Mouse (Mus musculus) cerebellum, adult 18-20 months (tissue): ENCODE measurements around the gene B4galnt4.
"Not testable (repeated sequence)": the region's sequence is repeated elsewhere in the genome, so short reads cannot be mapped to it uniquely, and the experiment has no call there.

ENCODE experiments used
- DNase-seq, 2 experiments: peaks; one replicate each; pipeline ENCODE4 v3.0.0; 2021

Gene B4galnt4

GRCm38 (mm10) chr7:141060426-141061242 lies at the start of gene B4galnt4:
Gene B4galnt4 (plus strand): TSS chr7:141061104.
- peak; percentile 95 to 96 for DNase-seq

DNA sequence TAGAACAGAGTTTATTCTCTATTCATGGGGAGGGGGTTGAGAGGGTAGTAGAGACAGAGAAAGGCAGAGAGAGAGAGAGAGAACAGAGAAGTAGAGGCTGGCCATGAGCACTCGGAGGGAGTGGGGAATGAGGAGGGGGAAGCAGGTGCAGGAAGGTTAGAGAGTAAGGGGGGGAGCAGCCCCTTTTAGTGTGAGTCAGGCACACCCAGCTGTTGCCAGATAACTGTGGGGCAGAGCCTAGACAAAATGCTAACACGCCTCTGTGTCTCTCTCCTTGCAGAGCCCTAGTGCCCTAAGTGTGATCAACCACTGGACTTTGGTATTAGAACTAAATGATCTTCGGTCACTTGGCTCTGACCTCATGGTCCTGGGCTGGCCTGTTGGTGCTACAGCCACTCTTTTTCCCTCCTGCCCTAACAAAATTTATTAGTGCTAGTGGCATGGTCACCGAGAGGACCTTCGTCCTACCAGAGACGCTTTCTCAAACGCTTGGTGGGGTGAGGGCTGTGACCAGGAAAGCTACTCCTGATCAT lies 49.6 kb upstream of the B4galnt4 start:
- no peak for DNase-seq

DNA sequence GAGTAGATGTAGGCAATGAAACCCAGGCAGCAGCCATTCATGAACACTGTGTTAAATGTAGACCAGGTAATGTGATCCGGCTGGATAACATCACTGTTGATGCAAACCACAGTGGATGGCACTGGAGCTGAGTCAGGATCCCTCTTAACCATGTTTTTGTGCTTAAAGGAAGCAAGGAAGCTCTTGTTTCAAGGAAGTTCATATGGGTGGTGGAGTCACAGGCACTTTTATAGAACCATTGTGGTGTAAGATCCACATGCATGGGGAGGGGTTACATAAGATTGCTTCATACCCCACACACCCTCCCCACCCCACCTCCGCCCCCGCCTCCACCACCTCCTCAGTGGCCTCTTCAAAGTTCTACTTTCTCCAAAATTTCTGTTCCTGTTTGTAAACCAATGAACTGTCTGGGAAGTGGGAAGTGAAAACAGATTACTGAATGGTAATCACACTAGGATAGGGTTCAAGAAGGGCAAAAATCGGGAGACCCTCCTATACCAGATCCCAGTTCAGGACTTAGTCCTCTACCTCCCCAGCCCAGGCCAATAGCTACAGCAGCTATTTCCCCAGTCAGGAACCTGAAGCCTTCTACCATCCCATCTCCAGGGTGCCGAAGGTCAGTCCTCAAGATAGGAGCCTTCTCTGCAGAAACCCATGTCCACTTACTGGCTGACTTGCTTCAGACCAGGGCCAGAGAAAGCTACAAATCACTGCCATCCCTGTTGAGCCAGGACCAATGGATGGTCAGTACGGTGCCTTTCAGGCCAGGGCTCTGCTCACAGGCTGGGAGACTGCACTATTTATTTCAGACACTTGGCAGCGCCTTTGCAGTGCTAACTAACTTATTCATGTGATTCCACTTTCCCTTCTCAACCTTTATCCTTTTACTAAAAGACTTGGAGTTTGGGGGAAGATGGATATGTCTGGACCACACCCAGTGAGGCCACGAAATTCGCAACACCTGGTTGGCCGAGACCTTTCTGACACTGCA lies 43.9 kb upstream of the B4galnt4 start:
- no peak for DNase-seq

DNA sequence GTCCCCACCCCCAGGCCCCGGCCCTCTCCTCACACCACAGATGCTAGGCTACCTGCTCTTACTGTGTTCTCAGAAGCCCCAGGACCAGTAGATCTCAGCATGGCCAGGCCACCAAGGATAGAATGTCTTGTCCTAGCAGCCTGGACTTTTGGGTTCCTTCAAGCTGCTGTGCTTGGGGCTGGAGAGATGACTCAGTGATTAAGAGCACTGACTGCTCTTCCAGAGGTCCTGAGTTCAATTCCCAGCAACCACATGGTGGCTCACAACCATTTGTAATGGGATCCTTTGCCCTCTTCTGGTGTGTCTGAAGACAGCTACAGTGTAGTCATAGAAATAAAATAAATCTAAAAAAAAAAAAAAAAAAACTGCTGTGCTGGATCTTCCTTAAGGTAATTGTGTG lies 43.1 kb upstream of the B4galnt4 start, which contains the start of gene Ifitm6:
Ifitm6 (minus strand) TSS at position 101 of the 400 bp plus-strand sequence.
- not testable (repeated sequence) for DNase-seq

- DNase-seq, result no peak
Observed at GRCm38 (mm10) chr7:141019028-141019427, 41.9 kb upstream of the B4galnt4 start.

- DNase-seq, result no peak
Observed at GRCm38 (mm10) chr7:141021489-141022449, 39.1 kb upstream of the B4galnt4 start.

- DNase-seq, result no peak
Observed at GRCm38 (mm10) chr7:141024865-141025838, 35.8 kb upstream of the B4galnt4 start.

- no peak for DNase-seq
Observed at GRCm38 (mm10) chr7:141026097-141026739, 34.7 kb upstream of the B4galnt4 start.

DNA sequence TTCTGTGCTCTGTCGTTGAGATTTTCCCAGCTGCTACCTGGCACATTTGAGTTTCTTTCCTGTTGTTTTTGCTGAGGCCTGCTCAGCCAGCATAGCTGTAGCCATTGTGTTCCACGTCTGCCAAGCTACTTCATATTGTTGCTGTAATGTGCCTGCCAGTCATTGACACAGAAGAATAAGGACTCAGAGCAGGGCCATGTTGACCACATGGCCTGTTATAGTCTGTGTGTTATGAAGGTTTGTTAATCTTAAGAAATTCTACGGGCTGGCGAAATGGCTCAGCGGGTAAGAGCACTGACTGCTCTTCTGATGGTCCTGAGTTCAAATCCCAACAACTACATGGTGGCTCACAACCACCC lies 34.2 kb upstream of the B4galnt4 start:
- no peak for DNase-seq

DNA sequence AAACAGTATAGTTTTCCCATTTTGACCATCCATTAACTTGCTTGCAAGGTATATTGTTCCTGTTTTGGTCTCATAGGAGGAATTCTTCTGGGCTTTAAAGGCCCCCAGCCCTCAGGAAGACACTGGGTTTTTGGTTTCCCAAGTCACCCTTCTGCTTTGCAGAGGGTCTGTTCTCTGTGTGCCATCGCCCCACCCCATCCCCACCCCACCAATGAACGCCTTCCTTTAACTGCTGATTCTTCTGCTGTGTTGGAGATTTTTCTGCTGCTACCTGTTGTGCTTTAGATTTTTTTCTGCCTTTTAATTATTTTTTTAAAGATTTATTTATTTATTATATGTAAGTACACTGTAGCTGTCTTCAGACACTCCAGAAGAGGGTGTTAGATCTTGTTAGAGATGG lies 32.1 kb upstream of the B4galnt4 start, which contains the start of gene Gm17387:
Gm17387 (plus strand) TSS at position 301 of the 400 bp plus-strand sequence.
- no peak for DNase-seq

DNA sequence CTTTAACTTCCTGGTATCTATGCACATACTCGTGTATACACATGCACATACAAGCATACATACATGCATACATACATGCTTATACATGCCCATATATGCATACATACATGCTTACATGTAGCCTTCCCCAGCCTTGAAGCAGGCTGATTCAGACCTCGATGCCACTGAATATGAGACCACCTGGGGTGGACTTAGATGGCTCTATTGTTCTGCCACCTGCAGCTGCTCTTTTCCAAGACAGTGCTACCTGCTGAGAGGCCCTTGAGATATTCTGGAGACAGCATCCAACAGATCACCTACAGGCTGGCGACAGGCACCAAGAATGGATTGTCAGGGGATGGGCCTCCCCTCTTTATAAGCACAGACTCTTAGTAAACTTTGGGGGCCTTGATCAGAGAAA lies 30.5 kb upstream of the B4galnt4 start:
- DNase-seq, result no peak

GRCm38 (mm10) chr7:141032458-141033167 lies 28.3 kb upstream of the B4galnt4 start:
- no peak for DNase-seq

DNA sequence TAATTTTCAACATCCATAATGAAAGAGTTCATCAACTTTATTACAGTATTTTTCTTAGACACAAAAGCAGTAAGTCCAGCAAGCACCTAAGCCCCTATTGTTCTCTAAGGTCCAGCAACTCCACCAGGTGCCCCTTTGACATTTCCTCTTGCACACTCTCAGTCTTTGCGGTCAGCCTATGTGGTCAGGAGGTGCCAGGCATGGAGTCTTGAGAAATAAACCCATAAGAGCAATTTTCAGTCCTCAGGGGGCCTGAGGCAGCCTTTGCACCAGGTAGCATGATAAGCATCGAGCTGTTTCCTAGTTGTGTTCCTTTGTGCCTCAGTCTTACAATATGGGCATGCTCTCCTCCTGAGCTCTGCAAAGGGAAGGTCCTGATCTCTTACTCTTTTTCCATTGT lies 24.3 kb upstream of the B4galnt4 start:
- DNase-seq, result not testable (repeated sequence)

DNA sequence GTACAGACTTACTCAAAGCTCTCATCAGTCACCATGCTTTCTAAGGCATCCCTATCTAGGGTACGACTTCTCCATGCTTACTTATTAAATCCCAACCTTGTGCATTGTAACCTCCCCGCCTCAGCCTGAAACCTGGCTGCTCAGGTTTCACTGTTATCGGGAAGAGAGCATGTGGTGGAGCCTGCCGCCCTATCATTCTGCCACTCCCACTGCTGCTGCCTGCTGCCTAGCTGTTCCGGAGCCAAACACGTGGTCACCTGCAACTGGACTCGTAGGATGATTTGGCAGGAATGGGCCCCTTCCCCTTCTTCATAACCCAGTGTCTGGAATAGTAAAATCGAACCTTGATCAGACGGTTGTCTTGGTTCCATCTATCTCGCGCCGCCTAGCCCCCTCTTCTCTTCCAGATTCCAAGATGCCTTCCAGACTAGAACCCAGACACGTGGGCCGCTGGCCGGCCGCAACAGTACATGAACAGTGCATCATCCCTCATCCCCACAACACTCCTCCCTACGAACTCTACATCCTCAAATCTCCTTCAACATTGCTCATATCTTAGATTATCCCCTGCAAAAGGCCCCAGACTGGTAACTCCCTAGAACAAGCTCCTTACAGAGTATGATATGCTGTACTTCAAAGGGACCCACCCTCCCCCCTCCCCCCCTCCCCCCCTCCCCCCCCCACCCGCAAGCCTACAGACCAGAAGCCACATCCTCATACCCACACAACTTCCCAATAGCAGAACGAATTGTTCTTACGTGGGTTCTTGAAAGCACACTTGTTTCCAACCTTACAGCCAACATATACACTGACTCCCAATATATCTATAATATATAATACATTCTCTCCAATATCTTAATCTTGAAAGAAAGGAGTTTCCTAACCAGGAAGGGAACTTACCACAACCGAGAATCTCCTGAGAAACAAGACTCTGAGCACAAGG lies 22.5 kb upstream of the B4galnt4 start:
- no peak for DNase-seq

DNA sequence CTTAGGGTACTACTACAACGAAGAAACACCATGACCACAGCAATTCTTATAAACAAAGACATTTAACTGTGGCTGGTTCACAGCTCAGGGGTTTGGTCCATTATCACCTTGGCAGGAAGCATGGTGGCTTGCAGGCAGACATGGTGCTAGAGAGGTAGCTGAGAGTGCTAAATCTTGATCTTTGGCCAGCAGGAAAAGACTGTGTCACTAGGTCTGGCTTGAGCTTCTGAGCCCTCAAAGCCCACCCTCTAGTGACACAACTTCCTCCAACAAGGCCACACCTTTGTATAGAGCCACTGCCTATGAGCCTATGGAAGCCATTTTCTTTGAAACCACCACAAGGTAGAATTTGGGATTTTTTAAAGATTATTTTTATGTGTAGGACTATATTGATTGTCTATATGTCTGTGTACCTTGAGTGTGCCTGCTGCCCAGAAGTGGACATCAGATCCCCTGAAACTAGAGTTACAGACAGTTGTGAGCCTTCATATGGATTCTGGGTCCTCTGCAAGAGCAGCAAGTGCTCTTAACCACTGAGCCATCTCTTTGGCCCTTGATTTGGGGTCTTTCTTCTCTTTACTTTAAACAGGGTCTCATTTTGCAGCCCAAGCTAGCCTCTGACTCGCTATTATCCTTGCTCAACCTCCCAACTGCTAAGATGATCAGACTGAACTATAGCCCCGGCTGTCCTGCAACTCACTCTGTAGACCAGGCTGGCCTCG lies 21.4 kb upstream of the B4galnt4 start:
- DNase-seq, result no peak

- no peak for DNase-seq
Observed at GRCm38 (mm10) chr7:141040867-141041606, 19.9 kb upstream of the B4galnt4 start.

- DNase-seq, result peak; percentile 55 to 59
Observed at GRCm38 (mm10) chr7:141041661-141042060, 19.2 kb upstream of the B4galnt4 start.
